Mouse (Mus musculus): Measurements from ENCODE around the gene Gclc. TPM values are rescaled to one million over a fixed set of nuclear protein-coding genes. Genes with fewer than 3 reads are reported as not detected.

The Gclc gene
- total and polyA plus RNA-seq, 3 experiments: 20.4 to 84.8 (median 35.7) TPM

- TF ChIP-seq USF1 (IDR thresholded peaks at IDR 0.05; ENCODE audit: low read depth, low read length): peak; percentile 90
- no peak for TF ChIP-seq GABPA (IDR thresholded peaks at IDR 0.05; ENCODE audit: insufficient replicate concordance, low read depth, low read length)
- peak; percentile 64; the same call in 1 of the 2 replicates for TF ChIP-seq TCF12 (IDR thresholded peaks at IDR 0.05; ENCODE audit: low read depth, low read length)
- TF ChIP-seq SIN3A (IDR thresholded peaks at IDR 0.05; ENCODE audit: low read length): 0 out of 2 replicates have a peak, but pooled peaks have one; percentile 42
- TF ChIP-seq ZC3H11A (IDR thresholded peaks at IDR 0.05; ENCODE audit: low read depth, low read length): no peak
- TF ChIP-seq POLR2AphosphoS2 (IDR thresholded peaks at IDR 0.05; ENCODE audit: low read depth, low read length): no peak
- TF ChIP-seq MEF2A (IDR thresholded peaks at IDR 0.05; ENCODE audit: borderline replicate concordance, low read depth, low read length): peak; percentile 61; the same call in 1 of the 2 replicates
- no peak for TF ChIP-seq MAZ (IDR thresholded peaks at IDR 0.05; ENCODE audit: low read depth, low read length)
These were observed 45.4 kb upstream of the Gclc start (continued) for GRCm38 (mm10) chr9:77708950-77709349.

- Histone ChIP-seq H3K79me2 (replicated peaks; ENCODE audit: control insufficient read depth, extremely low read depth, insufficient read depth, poor library complexity, severe bottlenecking) (no peaks in the 10 kb centered on the region), H3K27me3 (replicated peaks) (no peaks in the 10 kb centered on the region), H3K36me3 (replicated peaks in 1 of 2; ENCODE audit: control insufficient read depth in 1 of 2, insufficient read depth in 1 of 2, low read length in 1 of 2) (no peaks in the 10 kb centered on the region), H3K9me3 (replicated peaks; ENCODE audit: low read length) (no peaks in the 10 kb centered on the region), H3K4me3 (replicated peaks in 1 of 3; ENCODE audit: low read depth in 2 of 3, low read length in 2 of 3, poor library complexity in 1 of 3) (no peak overlapping the region), H3K9ac (ENCODE audit: insufficient read depth, low read depth) (no peak overlapping the region), H3K4me1 (ENCODE audit: control insufficient read depth in 1 of 2, insufficient read depth in 2 of 2) (peaks cover 5 to 32% of the 10 kb centered on the region in 2 experiments; a peak in 3 of 4 replicates), H3K27ac (ENCODE audit: insufficient read depth, low read depth) (no peak overlapping the region), H3K4me2 (ENCODE audit: insufficient read depth, low read depth, poor library complexity, severe bottlenecking) (no peak overlapping the region)
- dilution Hi-C loops (cut with MboI; ENCODE audit: extremely low pct_ligation_motif_present, extremely low pct_unique_long_range_greater_than_20kb, low sequenced_read_pairs) (no loop called here), in situ Hi-C loops (cut with MboI; ENCODE audit: low pct_ligation_motif_present, low pct_unique_long_range_greater_than_20kb, low sequenced_read_pairs) (no loop called here)
- TF ChIP-seq MXI1 (IDR thresholded peaks at IDR 0.05; ENCODE audit: low read depth, low read length) (no peak), MAFK (IDR thresholded peaks at IDR 0.05; ENCODE audit: insufficient replicate concordance, low read length) (no peak), BHLHE40 (IDR thresholded peaks at IDR 0.05; ENCODE audit: low read depth, low read length) (no peak), POLR2AphosphoS2 (IDR thresholded peaks at IDR 0.05; ENCODE audit: low read depth, low read length) (no peak), ZKSCAN1 (IDR thresholded peaks at IDR 0.05; ENCODE audit: borderline replicate concordance, low read depth, low read length) (no peak), JUN (IDR thresholded peaks at IDR 0.05; ENCODE audit: insufficient read depth, low read depth, low read length) (no peak), ZC3H11A (IDR thresholded peaks at IDR 0.05; ENCODE audit: low read depth, low read length) (no peak), KAT2A (IDR thresholded peaks at IDR 0.05; ENCODE audit: insufficient replicate concordance, low read length) (no peak), ELF1 (IDR thresholded peaks at IDR 0.05; ENCODE audit: low read depth, low read length) (no peak), E2F4 (IDR thresholded peaks at IDR 0.05; ENCODE audit: insufficient replicate concordance, low read depth, low read length) (no peak), USF1 (IDR thresholded peaks at IDR 0.05; ENCODE audit: low read depth, low read length) (no peak), POLR2A (IDR thresholded peaks at IDR 0.05; ENCODE audit: low read depth, low read length) (no peak)
- DNase-seq (ENCODE audit: extremely low read depth): no peak
These were observed 43.2 kb upstream of the Gclc start for GRCm38 (mm10) chr9:77711021-77711569.

- Histone ChIP-seq H3K36me3 (replicated peaks in 1 of 2; ENCODE audit: control insufficient read depth in 1 of 2, insufficient read depth in 1 of 2, low read length in 1 of 2) (no peaks in the 10 kb centered on the region), H3K4me2 (ENCODE audit: insufficient read depth, low read depth, poor library complexity, severe bottlenecking) (no peak overlapping the region), H3K9ac (ENCODE audit: insufficient read depth, low read depth) (no peak overlapping the region), H3K4me1 (ENCODE audit: control insufficient read depth in 1 of 2, insufficient read depth in 2 of 2) (peaks cover 0 to 22% of the 10 kb centered on the region in 2 experiments; a peak in 2 of 4 replicates), H3K9me3 (replicated peaks; ENCODE audit: low read length) (no peaks in the 10 kb centered on the region), H3K27ac (ENCODE audit: insufficient read depth, low read depth) (no peak overlapping the region), H3K79me2 (replicated peaks; ENCODE audit: control insufficient read depth, extremely low read depth, insufficient read depth, poor library complexity, severe bottlenecking) (no peaks in the 10 kb centered on the region), H3K27me3 (replicated peaks) (no peaks in the 10 kb centered on the region), H3K4me3 (replicated peaks in 1 of 3; ENCODE audit: low read depth in 2 of 3, low read length in 2 of 3, poor library complexity in 1 of 3) (no peak overlapping the region)
- DNase-seq (ENCODE audit: extremely low read depth): no peak
- TF ChIP-seq NRF1 (IDR thresholded peaks at IDR 0.05; ENCODE audit: low read depth, low read length) (no peak), JUND (conservative IDR thresholded peaks at IDR 0.05; ENCODE audit: low read depth, low read length) (no peak), BHLHE40 (IDR thresholded peaks at IDR 0.05; ENCODE audit: low read depth, low read length) (no peak), E2F4 (IDR thresholded peaks at IDR 0.05; ENCODE audit: insufficient replicate concordance, low read depth, low read length) (no peak), USF2 (conservative IDR thresholded peaks at IDR 0.05; ENCODE audit: low read depth, low read length) (no peak), MXI1 (IDR thresholded peaks at IDR 0.05; ENCODE audit: low read depth, low read length) (no peak)
- dilution Hi-C loops (cut with MboI; ENCODE audit: extremely low pct_ligation_motif_present, extremely low pct_unique_long_range_greater_than_20kb, low sequenced_read_pairs) (no loop called here), in situ Hi-C loops (cut with MboI; ENCODE audit: low pct_ligation_motif_present, low pct_unique_long_range_greater_than_20kb, low sequenced_read_pairs) (no loop called here)
These were observed 41.5 kb upstream of the Gclc start for GRCm38 (mm10) chr9:77712816-77713215.
